Mouse (Mus musculus) c-Kit-positive CD71-positive TER-119-negative erythroid progenitor cells, embryonic 14.5 days (primary cell): ENCODE results near the gene Atp13a3.
A peak's percentile ranks its signal among the peaks of the same experiment; 100 is the strongest.
"Not testable (repeated sequence)": the region's sequence is repeated elsewhere in the genome, so short reads cannot be mapped to it uniquely, and the experiment has no call there.

Experiments used
- DNase-seq: peaks from one replicate; pipeline ENCODE4 v3.0.0-alpha.2; 2013; ENCODE audit warnings: low read depth

The Atp13a3 gene

GRCm38 (mm10) chr16:30412680-30413079 lies 6.9 kb upstream of the Atp13a3 start:
- no peak for DNase-seq

- no peak for DNase-seq
These were observed 5.1 kb upstream of the Atp13a3 start for GRCm38 (mm10) chr16:30410914-30411313.

GRCm38 (mm10) chr16:30407513-30407912 lies 1.7 kb upstream of the Atp13a3 start:
- no peak for DNase-seq

- no peak for DNase-seq
These were observed 2.2 kb downstream of the Atp13a3 start for GRCm38 (mm10) chr16:30403528-30403927.

- DNase-seq, result no peak
These were observed 8.4 kb downstream of the Atp13a3 start for GRCm38 (mm10) chr16:30397127-30398057.

GRCm38 (mm10) chr16:30395136-30395535 lies 10.6 kb downstream of the Atp13a3 start:
- no peak for DNase-seq

- DNase-seq, result no peak
These were observed 15.0 kb downstream of the Atp13a3 start for GRCm38 (mm10) chr16:30390650-30391340.

GRCm38 (mm10) chr16:30389831-30390649 lies 15.7 kb downstream of the Atp13a3 start:
- DNase-seq, result no peak

GRCm38 (mm10) chr16:30389210-30389684 lies 16.5 kb downstream of the Atp13a3 start:
- peak; percentile 49 for DNase-seq

- peak; percentile 86 for DNase-seq
These were observed 17.1 kb downstream of the Atp13a3 start for GRCm38 (mm10) chr16:30388522-30389209.

- no peak for DNase-seq
These were observed 17.8 kb downstream of the Atp13a3 start for GRCm38 (mm10) chr16:30387871-30388460.

- DNase-seq, result no peak
These were observed 18.8 kb downstream of the Atp13a3 start for GRCm38 (mm10) chr16:30386911-30387439.

- DNase-seq, result no peak
These were observed 20.2 kb downstream of the Atp13a3 start for GRCm38 (mm10) chr16:30385531-30385930.

GRCm38 (mm10) chr16:30376237-30376636 lies 29.5 kb downstream of the Atp13a3 start:
- no peak for DNase-seq

- no peak for DNase-seq
These were observed 30.8 kb downstream of the Atp13a3 start for GRCm38 (mm10) chr16:30374927-30375326.

GRCm38 (mm10) chr16:30374266-30374665 lies 31.5 kb downstream of the Atp13a3 start:
- DNase-seq, result peak; percentile 62

GRCm38 (mm10) chr16:30373286-30373685 lies 32.5 kb downstream of the Atp13a3 start:
- not testable (repeated sequence) for DNase-seq

- no peak for DNase-seq
These were observed 38.4 kb downstream of the Atp13a3 start for GRCm38 (mm10) chr16:30367395-30367794.

GRCm38 (mm10) chr16:30364604-30365003 lies 41.2 kb downstream of the Atp13a3 start:
- DNase-seq, result no peak

GRCm38 (mm10) chr16:30362528-30362927 lies 43.2 kb downstream of the Atp13a3 start:
- no peak for DNase-seq

GRCm38 (mm10) chr16:30353489-30353888 lies 52.3 kb downstream of the Atp13a3 start:
- not testable (repeated sequence) for DNase-seq
